Mouse (Mus musculus): ENCODE data around the gene Skiv2l. TPM values are rescaled to one million over a fixed set of nuclear protein-coding genes. Genes with fewer than 3 reads are reported as not detected.
A peak's percentile ranks its signal among the peaks of the same experiment; 100 is the strongest.

Gene Skiv2l
- polyA plus RNA-seq, 1 experiment from 2014 or later = 65.8 TPM

DNA sequence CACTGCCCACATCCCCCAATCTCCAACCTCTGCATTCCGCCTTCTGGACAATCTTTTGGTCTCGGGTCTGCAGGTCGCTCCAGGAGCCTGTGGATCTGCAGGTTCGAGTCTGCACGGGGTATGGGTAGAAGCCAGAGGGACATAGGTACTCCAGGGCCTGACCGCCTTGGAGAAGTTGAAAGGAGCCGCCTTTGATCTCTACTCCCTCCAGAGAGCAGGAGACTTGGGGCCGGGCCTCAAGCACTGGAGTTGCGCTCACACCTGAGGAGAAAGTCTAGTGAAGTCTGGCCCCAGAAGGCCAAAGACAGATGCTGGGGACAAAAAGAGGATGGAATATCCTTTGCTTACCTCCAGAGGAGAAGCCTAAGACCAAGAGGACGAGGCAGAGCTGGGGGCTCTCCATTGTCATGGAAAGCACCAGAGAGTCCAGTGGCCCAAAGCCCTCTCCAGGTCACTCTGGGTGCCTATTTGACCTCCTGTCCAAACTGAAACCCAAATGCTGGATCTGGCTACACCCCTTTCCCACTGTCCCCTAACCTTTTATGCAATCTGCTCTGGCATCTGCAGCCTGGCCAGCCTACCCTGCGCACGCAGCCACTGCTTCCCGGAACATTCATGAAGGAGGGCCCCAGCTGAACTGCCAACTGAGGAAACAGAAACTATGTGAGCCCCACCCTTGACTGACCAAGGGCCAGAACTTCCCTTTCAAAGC, 11.8 kb upstream of the Skiv2l start:
- no peak for ATAC-seq (ENCODE audit: low FRiP score)
- Histone ChIP-seq H3K9me3 (replicated peaks) (no peaks in the 10 kb centered on the region), H3K36me3 (peaks cover 3% of the 10 kb centered on the region; the same call in 1 of the 2 replicates), H3K4me2 (replicated peaks) (no peak overlapping the region), H3K4me1 (no peaks in the 10 kb centered on the region), H3K9ac (no peak overlapping the region), H3K27me3 (no peaks in the 10 kb centered on the region), H3K27ac (no peak overlapping the region), H3K4me3 (no peak overlapping the region)
- 68% methylated on average over 13 of the region's 13 CpGs for WGBS

DNA sequence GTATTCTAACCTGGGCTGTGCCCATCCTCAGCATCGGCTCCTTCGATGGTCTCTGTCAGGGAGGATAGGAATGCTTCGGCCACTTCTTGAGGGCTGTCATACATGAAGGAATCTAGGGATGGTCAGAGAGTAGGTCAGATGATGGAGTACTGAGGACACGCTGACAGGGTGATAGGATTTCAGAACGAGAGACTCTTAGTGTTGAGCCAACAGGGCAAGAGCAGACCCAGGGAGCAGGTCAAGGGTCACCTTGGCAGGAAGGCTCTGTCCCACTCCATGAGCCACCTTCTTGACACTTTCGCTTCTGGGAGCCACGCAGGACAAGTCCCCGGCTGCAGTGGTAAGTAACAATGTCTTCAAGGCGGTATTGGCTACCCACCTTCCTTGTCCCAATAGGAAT, 10.5 kb upstream of the Skiv2l start:
- Histone ChIP-seq H3K27me3 (no peaks in the 10 kb centered on the region), H3K27ac (no peak overlapping the region), H3K4me1 (no peaks in the 10 kb centered on the region), H3K36me3 (peaks cover 14% of the 10 kb centered on the region), H3K9ac (no peak overlapping the region), H3K9me3 (replicated peaks) (no peaks in the 10 kb centered on the region), H3K4me2 (replicated peaks) (no peak overlapping the region), H3K4me3 (no peak overlapping the region)
- 86% methylated on average over 9 of the region's 9 CpGs for WGBS
- ATAC-seq (ENCODE audit: low FRiP score) = no peak

DNA sequence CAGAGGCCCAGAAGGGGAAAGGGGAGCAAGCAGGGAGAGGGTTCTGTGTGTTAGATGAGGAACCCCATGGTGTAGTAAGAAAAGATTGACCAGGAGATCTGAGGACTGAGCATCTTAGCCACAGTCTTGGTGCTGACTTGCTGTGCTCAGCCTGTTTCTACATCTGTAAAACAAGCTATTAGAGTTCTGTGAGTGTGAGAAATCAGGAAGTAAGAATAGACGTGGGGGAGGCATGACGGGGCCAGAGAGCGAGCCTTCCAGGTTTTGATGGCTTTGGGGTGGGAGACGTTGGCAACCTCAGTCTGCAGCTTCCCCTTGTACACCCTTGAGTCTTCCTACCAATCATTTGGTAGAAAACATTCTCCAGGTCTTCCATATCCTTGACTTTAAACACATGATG, 8.7 kb upstream of the Skiv2l start:
- ATAC-seq (ENCODE audit: low FRiP score) = no peak
- H3K9ac ChIP-seq = no peak overlapping the region
- no peaks in the 10 kb centered on the region for H3K27me3 ChIP-seq
- H3K36me3 ChIP-seq = peaks cover 33% of the 10 kb centered on the region
- no peak overlapping the region for H3K4me3 ChIP-seq
- H3K27ac ChIP-seq = no peak overlapping the region
- H3K9me3 ChIP-seq (replicated peaks) = no peaks in the 10 kb centered on the region
- H3K4me1 ChIP-seq = no peaks in the 10 kb centered on the region
- no peak overlapping the region for H3K4me2 ChIP-seq (replicated peaks)
- 91% methylated on average over 4 of the region's 4 CpGs for WGBS

DNA sequence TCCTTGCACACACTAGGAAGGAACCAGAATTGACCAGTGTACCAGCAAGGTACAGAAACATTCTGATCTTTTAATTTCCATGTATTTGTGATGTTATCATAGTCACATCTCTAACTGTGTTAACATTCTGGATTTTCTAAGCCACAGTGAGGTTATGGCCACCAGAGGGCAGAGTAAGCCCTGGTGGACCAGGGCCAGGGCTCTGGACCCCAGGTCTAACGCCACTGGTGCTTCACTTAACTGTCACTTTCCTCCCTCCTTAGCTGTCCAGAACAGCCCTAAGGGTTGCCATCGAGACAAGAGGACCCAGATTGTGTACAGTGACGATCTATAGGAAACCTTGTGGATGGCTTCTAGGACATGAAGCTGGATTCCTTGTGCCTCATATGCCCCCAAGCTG, 5.8 kb upstream of the Skiv2l start:
- Histone ChIP-seq H3K27me3 (no peaks in the 10 kb centered on the region), H3K9me3 (replicated peaks) (no peaks in the 10 kb centered on the region), H3K4me3 (no peak overlapping the region), H3K4me2 (replicated peaks) (no peak overlapping the region), H3K36me3 (peaks cover 49% of the 10 kb centered on the region), H3K9ac (no peak overlapping the region), H3K27ac (no peak overlapping the region), H3K4me1 (peaks cover 8% of the 10 kb centered on the region)
- ATAC-seq (ENCODE audit: low FRiP score) = 0 out of 2 replicates have a peak, but pooled peaks have one; percentile 50
- WGBS = 50% methylated on average over 3 of the region's 3 CpGs

DNA sequence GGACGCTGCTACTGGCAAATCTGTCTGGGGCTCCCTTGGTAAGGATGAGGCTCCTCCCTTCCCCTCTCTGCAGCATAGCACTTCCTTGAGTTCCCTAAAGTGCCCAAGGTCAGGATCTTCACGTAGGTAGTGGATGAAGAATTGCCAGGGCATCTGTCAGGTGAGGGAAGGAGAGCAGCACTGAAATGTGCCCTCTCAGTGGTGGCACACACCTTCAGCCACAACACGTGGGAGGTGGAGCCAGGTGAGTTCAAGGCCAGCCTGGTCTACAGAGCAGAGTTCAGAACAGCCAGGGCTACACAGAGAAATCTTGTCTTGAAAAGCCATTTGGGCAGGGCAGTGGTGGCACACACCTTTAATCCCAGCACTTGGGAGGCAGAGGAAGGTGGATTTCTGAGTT, 4.8 kb upstream of the Skiv2l start:
- Histone ChIP-seq H3K36me3 (peaks cover 49% of the 10 kb centered on the region), H3K4me3 (no peak overlapping the region), H3K27ac (no peak overlapping the region), H3K4me2 (replicated peaks) (no peak overlapping the region), H3K27me3 (no peaks in the 10 kb centered on the region), H3K4me1 (peaks cover 11% of the 10 kb centered on the region), H3K9ac (no peak overlapping the region), H3K9me3 (replicated peaks) (no peaks in the 10 kb centered on the region)
- ATAC-seq (ENCODE audit: low FRiP score) = no peak
- 85% methylated on average over 3 of the region's 3 CpGs for WGBS

DNA sequence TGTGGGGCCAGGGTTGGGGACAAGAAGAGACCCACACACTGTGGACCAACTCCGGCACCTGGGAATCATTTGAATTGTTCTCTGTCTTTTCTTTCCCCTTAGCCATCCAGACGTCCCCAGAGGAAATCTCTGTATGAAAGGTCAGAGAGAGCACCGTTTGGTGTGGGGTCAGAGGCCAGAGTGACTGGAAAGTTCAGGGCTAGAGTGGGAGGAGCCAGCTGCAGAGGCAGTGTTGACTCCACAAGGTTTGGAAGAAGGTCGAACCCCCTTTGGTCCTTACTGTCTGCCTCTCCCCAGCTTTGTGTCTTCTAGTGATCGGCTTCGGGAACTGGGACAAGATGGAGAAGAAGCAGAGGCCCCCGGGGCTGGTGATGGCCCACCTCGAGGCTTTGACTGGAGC, 3.5 kb upstream of the Skiv2l start:
- Histone ChIP-seq H3K4me2 (replicated peaks) (no peak overlapping the region), H3K9me3 (replicated peaks) (no peaks in the 10 kb centered on the region), H3K4me1 (peaks cover 20% of the 10 kb centered on the region), H3K4me3 (no peak overlapping the region), H3K27me3 (no peaks in the 10 kb centered on the region), H3K9ac (no peak overlapping the region), H3K27ac (no peak overlapping the region), H3K36me3 (peaks cover 49% of the 10 kb centered on the region)
- WGBS = 72% methylated on average over 8 of the region's 8 CpGs
- ATAC-seq (ENCODE audit: low FRiP score) = no peak

DNA sequence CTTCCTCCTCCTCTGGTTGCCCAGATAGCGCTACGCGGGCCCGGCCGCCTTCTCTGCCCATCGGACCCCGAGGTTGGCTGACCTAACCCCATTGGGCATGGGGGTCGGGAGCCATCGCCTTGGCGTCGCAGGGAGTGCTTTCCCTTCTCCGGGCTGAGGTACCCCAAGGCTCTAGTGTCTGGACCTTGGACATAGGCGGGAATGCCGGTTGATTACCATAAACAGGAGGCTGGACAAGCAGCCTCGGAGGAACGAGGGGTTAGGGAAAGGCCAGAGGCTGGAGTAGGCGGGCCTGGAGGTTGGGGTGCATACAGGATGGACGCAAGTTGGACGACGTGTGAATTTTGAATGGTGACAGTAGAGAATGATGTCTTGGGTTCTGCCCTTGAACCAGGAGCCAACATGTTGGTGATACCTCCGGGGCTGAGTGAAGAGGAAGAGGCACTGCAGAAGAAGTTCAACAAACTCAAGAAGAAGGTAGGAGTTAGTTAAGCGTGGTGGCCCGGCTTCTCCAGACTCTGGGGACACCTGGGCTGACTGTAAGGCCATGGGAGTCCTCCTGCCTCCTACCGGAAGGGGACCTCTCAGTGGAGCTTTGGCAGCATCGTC, 611 bp upstream of the Skiv2l start:
- H3K4me3 ChIP-seq = peak overlapping the region; percentile 71
- peaks cover 20% of the 10 kb centered on the region for H3K4me1 ChIP-seq
- H3K36me3 ChIP-seq = peaks cover 62% of the 10 kb centered on the region
- no peaks in the 10 kb centered on the region for H3K27me3 ChIP-seq
- H3K27ac ChIP-seq = no peak overlapping the region; the same call in 1 of the 2 replicates
- under 1% methylated on average over 25 of the region's 25 CpGs for WGBS
- no peaks in the 10 kb centered on the region for H3K9me3 ChIP-seq (replicated peaks)
- ATAC-seq (ENCODE audit: low FRiP score) = no peak
- peak overlapping the region; percentile 94 for H3K4me2 ChIP-seq (replicated peaks)
- H3K9ac ChIP-seq = peak overlapping the region; percentile 80

DNA sequence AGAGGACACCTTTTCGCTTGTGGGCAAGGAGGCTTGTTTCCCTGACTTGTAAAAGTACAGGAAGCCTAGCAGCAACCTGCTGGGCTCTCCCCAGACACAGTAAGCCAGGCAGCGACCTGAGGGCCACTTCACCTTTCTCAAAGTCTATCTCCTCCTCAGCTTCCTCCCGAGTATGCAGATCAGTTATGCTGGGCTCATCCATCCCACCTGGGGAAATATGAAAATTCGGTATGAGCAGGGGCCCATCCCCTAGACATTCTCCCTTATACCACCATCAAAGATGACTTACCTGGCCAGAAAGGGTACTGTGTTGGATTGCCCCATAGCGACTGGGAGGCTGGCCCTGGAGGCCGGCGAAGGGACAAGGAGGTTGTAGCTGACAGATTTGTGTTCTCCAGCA, 2.4 kb downstream of the Skiv2l start:
- H3K9me3 ChIP-seq (replicated peaks) = no peaks in the 10 kb centered on the region
- H3K4me3 ChIP-seq = no peak overlapping the region
- H3K4me2 ChIP-seq (replicated peaks) = no peak overlapping the region
- peaks cover 20% of the 10 kb centered on the region for H3K4me1 ChIP-seq
- no peaks in the 10 kb centered on the region for H3K27me3 ChIP-seq
- peaks cover 62% of the 10 kb centered on the region for H3K36me3 ChIP-seq
- no peak overlapping the region for H3K27ac ChIP-seq
- H3K9ac ChIP-seq = no peak overlapping the region
- ATAC-seq (ENCODE audit: low FRiP score) = no peak
- 92% methylated on average over 7 of the region's 7 CpGs for WGBS

DNA sequence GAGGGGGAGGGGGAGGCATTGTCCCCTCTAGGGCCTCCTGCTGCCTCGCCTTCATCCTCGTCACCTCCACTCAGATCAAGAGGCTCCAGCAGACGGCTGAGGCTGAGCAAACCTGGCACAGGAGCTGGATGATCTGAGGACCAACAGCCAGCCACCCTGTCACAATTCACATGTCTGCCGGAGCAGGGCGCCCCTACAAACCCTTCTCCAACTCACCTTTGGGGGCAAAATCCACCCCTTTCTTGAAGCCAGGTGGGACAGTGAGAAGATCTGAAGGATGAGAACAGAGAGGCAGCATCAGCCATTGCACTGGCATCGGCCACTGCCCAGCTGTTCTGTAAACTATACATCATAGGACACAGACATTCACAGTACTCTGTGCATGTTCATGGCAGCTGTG, 2.8 kb downstream of the Skiv2l start:
- Histone ChIP-seq H3K27me3 (no peaks in the 10 kb centered on the region), H3K9me3 (replicated peaks) (no peaks in the 10 kb centered on the region), H3K4me3 (no peak overlapping the region), H3K4me2 (replicated peaks) (no peak overlapping the region), H3K27ac (no peak overlapping the region), H3K9ac (no peak overlapping the region), H3K36me3 (peaks cover 62% of the 10 kb centered on the region), H3K4me1 (peaks cover 20% of the 10 kb centered on the region)
- no peak for ATAC-seq (ENCODE audit: low FRiP score)
- WGBS = 87% methylated on average over 6 of the region's 6 CpGs

DNA sequence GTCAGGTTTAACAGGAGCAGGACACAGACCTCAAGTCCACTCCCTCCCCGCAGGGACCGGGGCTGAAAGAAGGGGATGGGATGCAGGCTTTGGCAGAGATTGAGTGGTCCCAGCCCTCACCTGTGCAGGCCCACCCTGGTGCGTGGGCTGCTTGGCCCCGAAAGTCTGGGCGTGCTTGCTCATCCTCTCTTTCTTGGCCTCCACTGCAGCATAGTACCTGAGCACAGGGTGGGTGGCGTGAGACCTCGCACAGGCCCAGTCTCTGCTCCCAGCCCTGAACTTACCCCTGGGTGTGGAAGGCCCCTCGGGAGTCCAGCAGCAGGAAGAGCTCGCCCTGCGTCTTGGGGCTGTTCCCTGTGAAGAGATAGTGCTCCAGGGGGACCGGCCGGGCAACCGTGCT, 5.1 kb downstream of the Skiv2l start:
- WGBS = 92% methylated on average over 13 of the region's 13 CpGs
- no peak for ATAC-seq (ENCODE audit: low FRiP score)

DNA sequence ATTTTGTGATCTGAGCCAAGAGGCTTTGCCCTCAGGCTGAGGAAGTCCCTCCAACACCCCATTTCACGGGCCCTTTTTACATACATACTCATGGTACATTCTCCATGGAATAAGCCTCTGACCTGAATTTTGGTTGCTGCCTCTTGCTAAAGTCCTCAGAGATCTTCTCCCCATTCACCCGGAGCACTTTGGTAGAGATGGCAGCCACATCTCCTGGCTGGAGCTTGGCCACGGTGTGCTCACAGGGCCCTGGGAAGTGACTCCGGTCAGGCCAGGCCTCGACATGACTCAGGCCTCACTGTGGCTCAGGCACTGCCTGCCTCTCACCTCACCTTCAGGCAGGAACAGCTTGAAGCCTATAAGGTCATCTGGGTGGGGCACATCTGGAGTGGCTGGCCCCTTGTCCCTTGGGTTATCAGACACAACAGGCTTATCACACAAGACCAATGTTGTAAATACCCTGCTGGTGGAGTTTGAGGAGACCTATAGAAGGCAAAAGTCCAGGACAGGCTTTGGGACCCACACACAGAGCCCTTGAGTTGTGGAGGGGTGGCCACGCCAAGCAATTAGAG, 9.2 kb downstream of the Skiv2l start:
- Histone ChIP-seq H3K4me3 (no peak overlapping the region), H3K4me1 (peaks cover 21% of the 10 kb centered on the region), H3K27ac (no peak overlapping the region), H3K9ac (no peak overlapping the region), H3K9me3 (replicated peaks) (no peaks in the 10 kb centered on the region), H3K36me3 (peaks cover 75% of the 10 kb centered on the region), H3K4me2 (replicated peaks) (no peak overlapping the region), H3K27me3 (no peaks in the 10 kb centered on the region)
- ATAC-seq (ENCODE audit: low FRiP score) = no peak
- WGBS = 82% methylated on average over 6 of the region's 6 CpGs

More for the DNA sequence above, 5.1 kb downstream of the Skiv2l start:
- Histone ChIP-seq H3K9me3 (replicated peaks) (no peaks in the 10 kb centered on the region), H3K36me3 (peaks cover 83% of the 10 kb centered on the region), H3K27ac (no peak overlapping the region), H3K9ac (no peak overlapping the region), H3K4me2 (replicated peaks) (no peak overlapping the region), H3K27me3 (no peaks in the 10 kb centered on the region), H3K4me1 (peaks cover 9% of the 10 kb centered on the region), H3K4me3 (no peak overlapping the region)

DNA sequence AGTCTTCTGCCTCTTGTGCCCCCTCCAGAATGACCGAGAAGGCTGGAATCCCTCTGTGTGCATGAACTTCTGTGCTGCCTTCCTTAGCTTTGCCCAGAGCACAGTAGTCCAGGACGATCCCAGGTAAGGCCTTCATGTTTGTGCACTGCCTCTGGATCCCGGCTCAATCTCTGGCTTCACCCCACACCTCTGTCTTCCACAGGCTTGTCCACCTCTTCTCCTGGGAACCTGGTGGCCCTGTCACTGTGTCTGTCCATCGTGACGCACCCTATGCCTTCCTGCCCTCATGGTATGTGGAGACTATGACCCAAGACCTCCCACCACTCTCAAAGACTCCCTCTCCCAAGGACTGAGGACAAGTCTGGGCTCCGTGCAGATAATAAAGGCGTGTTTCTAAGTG, 11.2 kb downstream of the Skiv2l start:
- H3K4me2 ChIP-seq (replicated peaks) = no peak overlapping the region; the same call in 1 of the 2 replicates
- H3K4me3 ChIP-seq = no peak overlapping the region
- H3K36me3 ChIP-seq = peaks cover 56% of the 10 kb centered on the region
- H3K4me1 ChIP-seq = peaks cover 27% of the 10 kb centered on the region
- peak overlapping the region; percentile 32; the same call in 1 of the 2 replicates for H3K9ac ChIP-seq
- H3K9me3 ChIP-seq (replicated peaks) = no peaks in the 10 kb centered on the region
- no peak for ATAC-seq (ENCODE audit: low FRiP score)
- WGBS = 91% methylated on average over 7 of the region's 7 CpGs
- no peaks in the 10 kb centered on the region for H3K27me3 ChIP-seq
- no peak overlapping the region for H3K27ac ChIP-seq

All from hindbrain, embryonic 12.5 days (tissue).